Mouse (Mus musculus): ENCODE data around the gene Zfp442. TPM values are rescaled to one million over a fixed set of nuclear protein-coding genes. Genes with fewer than 3 reads are reported as not detected.
"Not testable (repeated sequence)": the region's sequence is repeated elsewhere in the genome, so short reads cannot be mapped to it uniquely, and the experiment has no call there.

Zfp442 gene
- polyA plus RNA-seq, 1 experiment from 2014 or later: 9.1 TPM

GRCm38 (mm10) chr2:150362878-150363229 lies 88.4 kb downstream of the Zfp442 start:
- peak overlapping the region; percentile 45 for H3K4me3 ChIP-seq (ENCODE audit: low read depth, low read length)
- no peaks in the 10 kb centered on the region for H3K27me3 ChIP-seq (ENCODE audit: control insufficient read depth, insufficient read depth, low read length)
- WGBS: 5% methylated on average over 4 of the region's 4 CpGs
- H3K4me1 ChIP-seq (ENCODE audit: control insufficient read depth, insufficient read depth, low read length): no peaks in the 10 kb centered on the region
- no peaks in the 10 kb centered on the region for H3K36me3 ChIP-seq (ENCODE audit: control insufficient read depth, insufficient read depth, low read length)
- ATAC-seq (ENCODE audit: low read depth): peak; percentile 68
- no peaks in the 10 kb centered on the region for H3K9me3 ChIP-seq (ENCODE audit: control insufficient read depth, low read length)
- H3K4me2 ChIP-seq (ENCODE audit: low read depth, low read length): peak overlapping the region; percentile 45
- no peak overlapping the region; the same call in 1 of the 2 replicates for H3K9ac ChIP-seq (replicated peaks; ENCODE audit: low read depth, low read length)
- H3K27ac ChIP-seq (ENCODE audit: low read depth, low read length): peak overlapping the region; percentile 84

- H3K27me3 ChIP-seq (ENCODE audit: control insufficient read depth, insufficient read depth, low read length); H3K4me1 ChIP-seq (ENCODE audit: control insufficient read depth, insufficient read depth, low read length); H3K9me3 ChIP-seq (ENCODE audit: control insufficient read depth, low read length); H3K36me3 ChIP-seq (ENCODE audit: control insufficient read depth, insufficient read depth, low read length): not testable (repeated sequence)
- whole genome bisulfite sequencing: 0% methylated on average over 16 of the region's 17 CpGs
- Histone ChIP-seq H3K4me3 (ENCODE audit: low read depth, low read length) (peak within 1 kb of the TSS; percentile 45), H3K27ac (ENCODE audit: low read depth, low read length) (peak within 1 kb of the TSS; percentile 84), H3K9ac (replicated peaks; ENCODE audit: low read depth, low read length) (peak within 1 kb of the TSS; percentile 65), H3K4me2 (ENCODE audit: low read depth, low read length) (peak within 1 kb of the TSS; percentile 45)
- ATAC-seq (ENCODE audit: low read depth): peak; percentile 99
Measured at GRCm38 (mm10) chr2:150362113-150362877, 89.0 kb downstream of the Zfp442 start, which contains the start of gene 3300002I08Rik. TSS of gene 3300002I08Rik (minus strand) at chr2:150362765.

Other genes starting within 250 kb of the Zfp442 start
- 11.7 and 13.1 TPM in 2 replicates for gene Zfp937, start 233.4 kb downstream of the Zfp442 start, polyA plus RNA-seq (2014; fragmentation: Nextera tagmentation; extraction: Ambion mirVana)
- 2.0 and 2.7 TPM in 2 replicates for gene Gm21994, start 195.9 kb downstream of the Zfp442 start, polyA plus RNA-seq (2014; fragmentation: Nextera tagmentation; extraction: Ambion mirVana)
- gene Gm14124, start 194.0 kb downstream of the Zfp442 start, polyA plus RNA-seq (2014; fragmentation: Nextera tagmentation; extraction: Ambion mirVana): 0.10 and 0.13 TPM in 2 replicates
- 1.5 TPM in 1 of 2 replicates, not detected in the other for gene Gm10130, start 127.8 kb downstream of the Zfp442 start, polyA plus RNA-seq (2014; fragmentation: Nextera tagmentation; extraction: Ambion mirVana)
- 16.9 and 20.0 TPM in 2 replicates for gene 3300002I08Rik, start 88.7 kb downstream of the Zfp442 start, polyA plus RNA-seq (2014; fragmentation: Nextera tagmentation; extraction: Ambion mirVana)
- 0.15 TPM in 1 of 2 replicates, not detected in the other for gene Zfp345, start 33.6 kb upstream of the Zfp442 start, polyA plus RNA-seq (2014; fragmentation: Nextera tagmentation; extraction: Ambion mirVana)
- gene Cst7, start 118.9 kb upstream of the Zfp442 start, polyA plus RNA-seq (2014; fragmentation: Nextera tagmentation; extraction: Ambion mirVana): 0.82 TPM in 1 of 2 replicates, not detected in the other
- gene Apmap, start 157.1 kb upstream of the Zfp442 start, polyA plus RNA-seq (2014; fragmentation: Nextera tagmentation; extraction: Ambion mirVana): 48.3 and 48.4 TPM in 2 replicates
- 13.0 and 15.4 TPM in 2 replicates for gene Acss1, start 217.0 kb upstream of the Zfp442 start, polyA plus RNA-seq (2014; fragmentation: Nextera tagmentation; extraction: Ambion mirVana)
- gene Vsx1, start 237.9 kb upstream of the Zfp442 start, polyA plus RNA-seq (2014; fragmentation: Nextera tagmentation; extraction: Ambion mirVana): 0.06 and 0.07 TPM in 2 replicates